Mouse (Mus musculus) splenic B cell, adult 2 months (primary cell): ENCODE measurements at regions not wholly inside any gene's neighbourhood (a gene's known extent, or its start where the extent isn't known, plus 50 kb on each side); places are given as distances from the start of the nearest gene placed in this dataset.

ENCODE experiments used
- DNase-seq: peaks from one replicate; pipeline ENCODE4 v3.0.0-alpha.2; 2011; ENCODE audit warnings: low read depth, low spot score
- H3K27me3 ChIP-seq: 2 replicates; pipeline ENCODE4 v1.6.1; 2012; ENCODE audit warnings: mild to moderate bottlenecking, low read length, moderate library complexity, mixed read lengths; ENCODE audit not compliant: control insufficient read depth, poor library complexity, insufficient read depth, severe bottlenecking
- H3K36me3 ChIP-seq: 2 replicates; pipeline ENCODE4 v1.6.1; 2012; ENCODE audit warnings: mild to moderate bottlenecking, low read length, moderate library complexity, mixed read lengths; ENCODE audit not compliant: control insufficient read depth, poor library complexity, insufficient read depth, severe bottlenecking

DNA sequence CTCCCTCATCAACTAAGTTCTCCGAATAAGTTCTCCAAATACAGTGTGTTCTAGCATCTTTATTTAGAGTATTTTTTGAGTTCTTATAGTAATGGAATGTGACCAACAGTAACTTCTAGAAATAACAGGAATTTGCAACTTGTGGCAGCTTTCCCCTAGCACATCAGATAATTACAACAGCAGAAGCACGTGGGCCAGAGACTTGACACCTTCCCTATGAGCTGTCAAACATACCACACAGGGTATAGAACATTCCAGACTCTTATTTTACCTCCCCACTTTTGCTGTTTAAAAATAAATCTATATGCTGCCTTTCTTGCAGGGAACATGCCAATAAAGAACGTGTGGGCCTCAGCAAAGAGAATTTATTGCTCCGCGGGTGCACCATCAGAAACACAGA lies 77.4 kb upstream of the Commd8 start:
- no peaks in the 10 kb centered on the region for H3K27me3 ChIP-seq
- peaks cover 17% of the 10 kb centered on the region for H3K36me3 ChIP-seq
- DNase-seq: no peak

DNA sequence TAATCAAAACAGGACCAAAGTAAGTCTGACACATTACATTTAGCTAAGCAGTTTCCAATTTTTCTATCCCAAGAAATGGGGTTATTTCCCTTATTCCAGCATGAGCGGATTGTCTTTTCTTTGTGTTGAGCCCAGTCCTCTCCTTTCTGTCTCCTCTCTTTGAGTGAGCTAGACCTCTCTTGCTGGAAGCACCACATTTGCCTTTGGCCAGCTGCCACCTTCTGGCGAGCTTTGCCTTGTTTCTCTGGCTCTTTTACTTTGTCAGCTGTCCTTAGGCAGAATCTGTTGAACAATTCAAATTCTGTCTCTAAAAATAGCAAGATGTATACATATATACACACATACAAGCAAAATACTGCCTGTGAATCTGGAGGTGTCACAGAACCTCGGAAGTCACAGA lies 76.1 kb upstream of the Commd8 start:
- no peaks in the 10 kb centered on the region for H3K27me3 ChIP-seq
- H3K36me3 ChIP-seq: peaks cover 19% of the 10 kb centered on the region
- DNase-seq: peak; percentile 15

DNA sequence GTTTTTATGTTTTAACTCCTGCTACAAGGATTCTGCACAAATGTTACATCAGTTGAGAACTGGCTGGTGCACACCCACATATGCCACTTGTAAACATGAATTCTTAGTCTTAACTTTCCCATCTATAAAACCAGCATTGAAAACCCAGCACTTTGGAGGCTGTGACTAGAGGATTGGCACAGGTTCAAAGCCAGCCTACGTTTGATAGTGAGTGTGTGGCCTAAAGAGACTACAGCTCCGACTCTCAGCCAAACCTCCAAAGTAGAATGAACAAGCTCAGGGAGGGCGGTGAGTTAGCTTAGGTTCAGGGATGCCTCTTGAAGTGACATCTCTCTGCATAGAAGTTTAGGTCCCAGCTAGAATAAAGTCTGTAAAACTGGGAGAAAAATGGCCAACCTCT lies 75.0 kb upstream of the Commd8 start:
- peaks cover 18% of the 10 kb centered on the region for H3K36me3 ChIP-seq
- no peaks in the 10 kb centered on the region for H3K27me3 ChIP-seq
- no peak for DNase-seq

DNA sequence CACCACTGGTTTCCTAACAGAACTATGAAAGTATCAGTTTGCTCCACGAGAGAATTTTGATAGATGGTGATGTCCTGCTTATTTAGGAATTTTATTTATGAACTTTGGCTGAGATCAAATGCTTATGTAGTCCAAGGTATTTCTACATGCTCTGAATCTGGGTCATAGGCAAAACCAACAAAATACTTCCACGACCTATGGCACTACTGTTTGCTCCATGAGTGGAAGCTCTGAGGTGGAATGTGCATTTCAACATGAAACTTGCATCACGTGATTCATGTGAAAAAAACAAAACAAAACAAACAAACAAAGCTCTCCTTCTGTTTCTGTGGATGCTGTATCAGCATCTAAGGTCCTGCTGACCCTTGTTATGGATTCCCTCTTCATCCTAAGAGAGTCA lies 73.5 kb upstream of the Commd8 start:
- no peaks in the 10 kb centered on the region for H3K27me3 ChIP-seq
- no peak for DNase-seq
- peaks cover 18% of the 10 kb centered on the region for H3K36me3 ChIP-seq

DNA sequence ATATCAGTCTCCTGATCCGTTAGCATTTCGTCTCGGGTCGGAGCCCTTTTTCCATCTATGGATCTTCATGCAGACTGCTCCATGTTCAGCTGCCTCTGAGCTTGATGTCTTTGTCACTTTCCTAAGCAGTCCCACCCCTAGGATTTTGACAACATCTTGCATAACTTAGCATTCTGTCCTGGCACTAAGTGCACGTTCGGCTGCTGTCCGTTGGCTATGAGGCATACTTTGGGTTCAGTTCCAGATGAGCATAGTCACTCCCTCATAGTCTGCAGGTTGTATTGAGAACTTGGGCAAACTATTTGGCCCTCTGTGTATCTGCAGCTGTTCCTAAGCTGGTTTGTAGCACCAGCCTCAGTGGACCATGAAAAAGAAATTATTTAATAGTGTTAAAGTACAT lies 72.3 kb upstream of the Commd8 start:
- no peak for DNase-seq
- H3K27me3 ChIP-seq: no peaks in the 10 kb centered on the region
- peaks cover 9% of the 10 kb centered on the region for H3K36me3 ChIP-seq

DNA sequence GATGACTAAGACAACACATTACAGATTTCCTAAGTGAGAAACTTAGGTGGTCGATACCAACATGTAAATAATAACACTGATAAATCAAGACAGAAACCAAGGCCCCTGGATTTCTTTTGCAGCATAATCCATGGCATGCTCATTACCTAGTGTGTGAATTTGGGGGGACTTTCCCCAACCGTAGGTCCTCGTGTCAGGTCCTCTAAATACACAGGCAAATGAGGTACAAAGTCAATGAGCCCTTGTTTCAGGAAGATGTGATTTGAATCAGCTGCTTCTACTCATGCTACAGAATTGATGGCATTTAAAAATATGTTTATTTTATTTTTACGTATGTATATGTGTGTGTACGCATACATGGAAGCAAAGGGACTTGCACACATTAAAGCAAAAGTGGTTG lies 59.0 kb upstream of the Commd8 start:
- Histone ChIP-seq H3K36me3 (peaks cover 6% of the 10 kb centered on the region), H3K27me3 (no peaks in the 10 kb centered on the region)
- peak; percentile 16 for DNase-seq

DNA sequence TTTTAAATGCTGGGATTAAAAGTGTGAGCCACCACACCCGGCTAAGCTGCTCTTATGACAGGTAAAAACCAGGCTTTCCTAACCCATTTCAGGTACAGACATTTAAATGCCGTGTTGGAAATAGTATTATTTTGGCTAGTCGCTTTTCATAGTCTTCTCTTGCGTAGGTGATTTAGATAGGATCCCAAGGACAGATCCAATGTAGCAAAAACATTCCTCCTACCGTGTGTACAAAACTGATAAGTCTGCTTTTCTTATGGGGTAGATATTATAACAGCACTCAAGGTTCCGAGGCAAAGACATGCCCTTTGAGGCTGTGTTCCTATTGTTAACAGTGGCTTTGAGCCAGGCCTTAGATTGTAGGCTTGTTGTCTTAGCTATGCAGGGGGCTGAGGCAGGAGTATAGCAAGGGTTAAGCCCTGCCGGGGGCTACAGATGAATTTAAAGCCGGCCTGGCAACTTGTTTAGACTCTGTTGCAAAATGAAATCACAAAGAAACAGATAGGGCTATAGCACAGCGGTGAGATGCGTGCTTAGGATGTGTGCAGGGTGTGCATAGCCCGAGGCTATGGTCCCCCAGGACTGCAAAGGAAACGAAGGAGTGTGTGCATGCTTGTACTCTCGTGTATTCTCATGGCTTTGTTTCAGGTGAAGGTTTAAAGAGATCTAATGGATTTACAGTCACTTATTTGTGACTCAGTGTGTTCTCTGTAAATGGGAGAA lies 57.7 kb upstream of the Commd8 start:
- DNase-seq: no peak
- H3K27me3 ChIP-seq: no peaks in the 10 kb centered on the region
- peaks cover 4% of the 10 kb centered on the region for H3K36me3 ChIP-seq

DNA sequence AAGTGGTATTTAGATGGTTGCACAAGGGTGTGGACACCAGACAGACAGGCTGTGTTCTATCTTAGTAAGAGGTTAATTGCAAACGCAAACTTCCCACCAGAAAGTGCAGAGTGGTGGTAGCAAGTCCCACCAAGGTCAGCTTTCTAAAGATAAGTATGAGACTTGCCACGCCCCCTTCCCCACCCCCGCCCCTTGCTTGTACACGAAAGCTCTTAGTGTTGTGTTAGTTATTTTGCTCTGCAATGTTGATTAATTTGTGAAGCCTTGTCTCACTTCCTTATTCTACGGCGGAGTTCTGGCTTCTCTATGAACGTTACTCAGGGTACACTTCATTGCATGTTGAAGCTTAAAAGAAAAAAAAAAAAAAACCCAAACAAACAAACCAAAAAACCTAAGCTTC lies 57.1 kb upstream of the Commd8 start:
- peak; percentile 58 for DNase-seq
- H3K27me3 ChIP-seq: no peaks in the 10 kb centered on the region
- H3K36me3 ChIP-seq: peaks cover 3% of the 10 kb centered on the region

DNA sequence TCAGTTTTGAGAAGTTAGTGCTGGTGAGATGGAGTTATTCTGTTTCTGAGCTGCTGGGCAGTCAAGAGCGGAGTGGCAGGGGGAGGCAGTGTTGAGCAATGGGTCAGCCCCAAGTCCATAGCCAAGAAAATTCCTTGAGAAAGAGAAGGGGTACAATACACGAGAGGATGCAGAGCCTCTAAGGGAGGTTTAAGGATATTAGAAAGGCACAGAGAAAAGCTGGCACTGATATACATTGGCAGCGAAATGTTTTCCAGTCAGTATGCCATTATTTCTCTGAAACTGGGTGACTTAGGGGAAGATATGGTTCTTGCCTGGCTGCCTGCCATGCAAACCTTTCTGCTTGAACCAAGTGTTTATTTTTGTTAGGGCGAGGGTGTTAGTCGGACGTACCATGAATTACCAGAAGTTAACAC lies 56.6 kb upstream of the Commd8 start:
- H3K27me3 ChIP-seq: no peaks in the 10 kb centered on the region
- H3K36me3 ChIP-seq: peaks cover 3% of the 10 kb centered on the region
- no peak for DNase-seq

DNA sequence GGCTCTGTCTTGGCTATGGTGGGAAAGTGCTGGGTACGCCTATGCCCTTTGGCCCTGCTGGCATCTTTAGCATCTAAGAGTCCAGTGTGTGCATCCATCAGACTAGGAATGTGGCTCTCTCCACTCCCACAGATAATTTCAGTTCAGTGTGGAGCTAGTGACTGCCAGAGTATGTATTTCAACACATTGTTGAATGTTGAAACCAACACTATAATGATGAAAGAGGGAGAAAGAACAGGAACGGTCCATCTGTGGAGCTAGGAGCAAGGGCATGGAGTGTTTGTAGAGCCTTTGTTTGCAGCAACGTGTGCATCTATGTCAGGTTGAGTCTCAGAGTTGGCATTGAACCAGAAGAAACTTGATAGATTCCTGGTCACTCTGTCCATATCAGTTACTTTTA lies 54.9 kb upstream of the Commd8 start:
- DNase-seq: no peak
- peaks cover 2% of the 10 kb centered on the region; the same call in 1 of the 2 replicates for H3K36me3 ChIP-seq
- no peaks in the 10 kb centered on the region for H3K27me3 ChIP-seq

DNA sequence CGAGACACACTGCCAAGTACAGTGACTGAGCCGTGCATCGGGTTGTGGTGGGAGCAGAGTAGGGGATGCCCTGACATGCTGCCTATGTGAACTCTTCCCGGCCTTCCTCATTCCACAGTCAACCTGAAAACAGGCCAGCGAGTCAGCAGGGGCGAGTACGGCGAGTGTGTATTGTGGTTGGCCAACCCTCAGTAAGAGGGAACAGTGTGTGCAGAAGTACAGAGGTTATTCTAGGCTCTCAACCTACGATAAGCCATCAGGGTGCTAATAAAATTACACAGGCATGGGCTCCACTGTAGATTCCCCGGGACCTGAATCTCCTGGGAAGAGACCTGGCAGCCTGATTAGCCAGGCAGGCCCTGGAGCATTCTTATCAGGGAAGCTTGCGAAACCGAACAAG lies 51.7 kb upstream of the Commd8 start:
- DNase-seq: no peak
- H3K36me3 ChIP-seq: peaks cover 2% of the 10 kb centered on the region; the same call in 1 of the 2 replicates
- no peaks in the 10 kb centered on the region for H3K27me3 ChIP-seq

DNA sequence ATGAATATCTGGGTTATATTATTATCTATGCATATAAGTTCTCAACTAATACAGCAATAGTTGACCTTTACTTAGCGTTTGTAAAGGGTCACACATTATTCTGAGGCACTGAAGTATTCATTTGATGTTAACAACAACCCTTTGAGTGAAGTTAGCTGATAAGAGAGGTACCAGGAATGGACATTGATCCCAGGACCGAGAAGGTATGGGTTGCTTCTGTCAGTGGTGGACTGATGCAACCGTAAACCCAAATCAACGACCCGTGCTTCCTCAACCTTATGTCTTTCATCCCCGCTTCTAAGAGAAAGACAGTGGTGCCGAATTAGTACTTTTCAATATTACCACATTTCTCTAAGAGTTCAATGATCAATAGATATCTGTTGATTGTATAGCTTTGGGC lies 51.3 kb upstream of the Commd8 start:
- H3K36me3 ChIP-seq: peaks cover 2% of the 10 kb centered on the region; the same call in 1 of the 2 replicates
- no peak for DNase-seq
- H3K27me3 ChIP-seq: no peaks in the 10 kb centered on the region
